Mouse (Mus musculus) midbrain, embryonic 12.5 days (tissue): ENCODE results near the gene Filip1l. TPM values are rescaled to one million over a fixed set of nuclear protein-coding genes. Genes with fewer than 3 reads are reported as not detected.

Source experiments
- ATAC-seq: fragments of 200-750 bp; cut with Nextera tagmentation; 2 replicates; pipeline ENCODE4 v1.8.0; 2017; ENCODE audit warnings: low read depth, moderate TSS enrichment, moderate library complexity; ENCODE audit not compliant: low FRiP score
- H3K27ac ChIP-seq: fragments of 300-500 bp; sonication (generic); replicated peaks from 2 replicates; pipeline ENCODE4 v1.5.1; 2016; ENCODE audit warnings: mild to moderate bottlenecking
- H3K27me3 ChIP-seq: fragments of 300-500 bp; sonication (generic); 2 replicates; pipeline ENCODE4 v1.6.1; 2016; ENCODE audit warnings: mild to moderate bottlenecking
- H3K36me3 ChIP-seq: fragments of 300-500 bp; sonication (generic); 2 replicates; pipeline ENCODE4 v1.6.1; 2016
- H3K4me1 ChIP-seq: fragments of 300-500 bp; sonication (generic); 2 replicates; pipeline ENCODE4 v1.6.1; 2016
- H3K4me2 ChIP-seq: fragments of 300-500 bp; sonication (generic); replicated peaks from 2 replicates; pipeline ENCODE4 v1.6.1; 2016; ENCODE audit warnings: mild to moderate bottlenecking, moderate library complexity
- H3K4me3 ChIP-seq: fragments of 300-500 bp; sonication (generic); 2 replicates; pipeline ENCODE4 v1.5.1; 2016; ENCODE audit warnings: mild to moderate bottlenecking
- H3K9ac ChIP-seq: fragments of 300-500 bp; sonication (generic); replicated peaks from 2 replicates; pipeline ENCODE4 v1.6.1; 2016; ENCODE audit warnings: mild to moderate bottlenecking, moderate library complexity
- H3K9me3 ChIP-seq: fragments of 300-500 bp; sonication (generic); 2 replicates; pipeline ENCODE4 v1.6.1; 2016; ENCODE audit warnings: mild to moderate bottlenecking
- WGBS: fragments of 180-500 bp; shearing (Covaris S2); methylation state at CpG from one replicate; pipeline ENCODE4 v1.1.7; 2016; 5-methylcytosine and 5-hydroxymethylcytosine counted together
- polyA plus RNA-seq: library from polyadenylated mRNA; unstranded; fragments of >200 nt; fragmentation: Nextera tagmentation; extraction: Ambion mirVana; gene quantifications from 2 replicates; pipeline ENCODE4 v1.2.1, GENCODE M21; 2016

The Filip1l gene
- polyA plus RNA-seq, 1 experiment from 2014 or later, result 7.0 TPM

- ATAC-seq, result no peak
- Histone ChIP-seq H3K27me3 (no peaks in the 10 kb centered on the region), H3K27ac (no peak overlapping the region), H3K9ac (no peak overlapping the region), H3K4me1 (peaks cover 4% of the 10 kb centered on the region), H3K4me3 (no peak overlapping the region), H3K9me3 (no peaks in the 10 kb centered on the region), H3K36me3 (no peaks in the 10 kb centered on the region), H3K4me2 (no peak overlapping the region)
- 5% methylated on average over 1 of the region's 1 CpGs for WGBS
Observed at GRCm38 (mm10) chr16:57611768-57612167, 258.9 kb downstream of the Filip1l start.

Other genes with a start within 250 kb of the Filip1l start
- gene Tomm70a, start 231.4 kb upstream of the Filip1l start, polyA plus RNA-seq, result 62.8 and 67.6 TPM in 2 replicates
- gene Nit2, start 185.8 kb upstream of the Filip1l start, polyA plus RNA-seq, result 37.4 and 41.7 TPM in 2 replicates
- gene Tbc1d23, start 121.6 kb upstream of the Filip1l start, polyA plus RNA-seq, result 29.7 and 30.0 TPM in 2 replicates
- 0.14 and 0.31 TPM in 2 replicates for gene Tmem30c, start 60.2 kb upstream of the Filip1l start, polyA plus RNA-seq